Mouse (Mus musculus) c-Kit-negative CD71-positive TER-119-positive erythroid progenitor cells, embryonic 14.5 days (primary cell): ENCODE measurements around the gene Chrm3.

Experiments
- DNase-seq: peaks from one replicate; pipeline ENCODE4 v3.0.0-alpha.2; 2013; ENCODE audit warnings: low read depth, low spot score

Gene Chrm3

GRCm38 (mm10) chr13:10071165-10071564, 289.5 kb downstream of the Chrm3 start:
- DNase-seq, result no peak

DNA sequence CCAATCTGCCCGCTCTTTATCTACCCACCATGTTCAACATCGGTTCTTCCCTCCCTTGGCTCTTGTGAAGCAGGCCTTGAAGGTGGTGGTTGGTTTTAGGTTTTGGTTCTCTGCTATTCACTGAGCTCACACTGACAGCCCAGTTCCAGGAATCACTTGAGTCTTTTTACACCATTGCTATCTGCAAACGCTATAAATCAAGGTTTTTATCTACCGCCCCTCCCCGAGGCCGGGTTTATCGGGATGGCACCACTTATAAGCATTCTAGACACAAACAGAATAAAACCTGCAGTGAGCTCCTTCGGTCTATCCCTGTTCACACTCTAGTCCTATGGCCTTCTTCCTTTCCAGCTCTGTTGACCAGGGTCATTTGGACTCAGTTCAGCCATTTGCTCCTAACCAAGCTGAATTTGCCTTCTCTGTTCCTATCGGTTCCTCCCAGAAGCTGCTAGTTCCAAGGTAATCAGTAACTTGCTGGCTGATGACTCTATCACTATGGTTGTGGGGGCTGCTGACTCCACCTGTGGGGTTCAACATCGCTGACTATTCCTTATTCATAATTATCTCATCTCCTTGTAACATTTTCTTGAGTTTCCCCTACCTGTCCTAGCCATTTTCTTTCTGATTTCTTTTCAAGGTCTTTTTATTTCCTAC, 291.6 kb downstream of the Chrm3 start:
- no peak for DNase-seq

DNA sequence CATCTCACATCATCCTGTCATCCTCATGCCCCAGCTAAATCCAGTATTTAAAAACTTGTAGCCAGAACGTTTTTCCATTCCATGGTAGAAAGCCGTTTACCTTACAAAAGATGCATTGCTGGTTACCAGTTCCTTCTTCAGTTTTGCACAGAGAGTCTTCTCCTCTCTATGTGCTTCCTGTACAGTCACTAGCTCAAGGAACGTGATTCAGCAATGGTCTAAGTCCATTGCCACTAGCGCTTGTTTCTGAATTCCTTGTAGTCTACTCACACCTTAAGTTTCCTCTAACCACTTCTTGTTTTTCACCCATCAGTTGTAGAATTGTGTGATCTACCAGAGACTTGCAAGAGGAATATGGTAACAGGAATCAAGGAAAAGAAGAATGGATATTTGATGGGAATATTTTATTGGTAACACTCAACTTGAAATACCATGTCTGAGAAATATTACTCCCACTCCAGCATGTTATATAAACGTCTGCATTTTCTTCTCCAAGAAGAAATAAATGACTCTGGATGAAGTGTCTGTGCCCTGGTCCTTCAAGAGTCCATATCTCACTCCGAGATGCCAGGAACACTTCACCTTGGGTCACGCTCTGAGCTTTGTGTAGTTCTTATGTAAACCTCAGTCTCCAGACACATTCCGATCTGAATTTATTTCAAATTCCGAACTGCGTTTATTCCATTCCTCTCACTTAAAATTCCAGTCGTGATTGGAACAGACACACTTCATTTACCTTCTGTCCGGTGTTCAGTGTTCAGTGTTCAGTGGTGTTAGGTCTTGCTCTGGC, 293.6 kb downstream of the Chrm3 start:
- no peak for DNase-seq

GRCm38 (mm10) chr13:10065776-10066175, 294.9 kb downstream of the Chrm3 start:
- no peak for DNase-seq

GRCm38 (mm10) chr13:10062681-10063080, 298.0 kb downstream of the Chrm3 start:
- no peak for DNase-seq

- DNase-seq, result no peak
Observed at GRCm38 (mm10) chr13:10058993-10059392, 301.7 kb downstream of the Chrm3 start.

GRCm38 (mm10) chr13:10057644-10058198, 302.9 kb downstream of the Chrm3 start:
- no peak for DNase-seq

- DNase-seq, result no peak
Observed at GRCm38 (mm10) chr13:10054086-10054485, 306.6 kb downstream of the Chrm3 start.

GRCm38 (mm10) chr13:10053301-10053889, 307.3 kb downstream of the Chrm3 start:
- no peak for DNase-seq

DNA sequence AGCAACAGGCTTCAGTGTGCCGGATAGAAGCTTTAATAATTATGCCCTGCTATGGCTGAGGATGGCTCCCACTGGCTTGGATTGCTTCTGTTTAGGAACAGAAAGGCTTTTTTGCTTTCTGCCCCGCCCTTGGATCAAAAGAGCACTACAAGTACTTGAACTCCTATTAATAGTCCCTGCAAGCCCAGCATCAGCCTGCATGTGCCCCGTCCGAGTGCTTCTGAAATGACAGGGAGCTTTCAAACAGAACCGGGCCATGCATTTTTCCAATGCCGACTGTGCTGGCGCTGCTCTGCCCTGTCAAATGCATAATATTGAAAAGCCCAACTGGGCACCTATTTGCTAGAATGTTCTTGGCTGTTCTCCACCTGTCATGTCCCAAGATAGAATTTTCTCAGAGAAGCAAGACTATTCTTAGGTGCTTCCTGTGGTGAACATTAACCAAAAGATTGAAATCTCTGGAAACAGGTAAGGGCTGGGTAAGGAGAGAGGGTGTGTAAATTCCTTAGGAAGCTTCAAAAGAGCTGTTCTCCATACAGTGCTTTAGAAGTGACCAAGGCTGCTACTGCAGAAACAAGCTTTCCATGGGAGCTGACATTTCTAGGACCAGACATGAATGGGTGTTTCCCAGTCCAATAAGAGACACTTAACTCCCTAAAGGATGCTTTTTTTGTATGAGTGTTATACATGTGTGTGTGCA, 314.8 kb downstream of the Chrm3 start:
- DNase-seq, result no peak

- no peak for DNase-seq
Observed at GRCm38 (mm10) chr13:10044084-10044483, 316.6 kb downstream of the Chrm3 start.

DNA sequence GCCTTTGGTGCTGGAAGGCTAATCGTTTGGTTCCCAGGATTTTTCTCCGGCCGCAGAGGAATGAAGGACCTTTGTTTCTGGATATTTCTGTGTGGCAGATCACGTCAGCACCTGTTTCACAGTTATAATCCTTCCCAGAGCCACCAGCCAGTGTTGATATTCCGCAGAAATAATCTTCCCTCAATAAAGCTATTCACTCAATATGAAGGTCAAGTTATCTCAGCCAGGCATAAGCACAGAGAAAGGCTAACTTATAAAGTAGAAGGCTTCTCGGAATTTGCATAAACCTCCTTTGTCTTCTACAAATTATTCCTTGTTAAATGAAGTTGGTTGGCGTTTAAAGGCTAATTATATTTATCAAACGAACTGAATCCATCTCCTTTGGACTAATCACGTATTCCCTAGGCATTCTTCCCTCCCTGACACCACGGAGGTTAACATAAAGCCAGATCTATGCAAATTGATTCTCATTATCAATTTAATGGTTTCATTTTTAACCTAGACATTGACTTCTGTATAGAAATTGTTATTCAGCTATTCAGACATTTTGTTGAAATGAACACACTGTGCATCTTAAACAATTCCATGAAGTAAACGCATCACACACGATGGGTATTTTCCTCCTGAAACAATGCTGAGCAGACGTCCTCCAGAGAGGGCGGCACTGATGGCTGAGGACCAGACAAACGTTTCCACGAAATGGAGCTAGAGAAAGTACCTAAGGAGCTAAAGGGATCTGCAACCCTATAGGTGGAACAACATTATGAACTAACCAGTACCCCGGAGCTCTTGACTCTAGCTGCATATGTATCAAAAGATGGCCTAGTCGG, 326.9 kb downstream of the Chrm3 start:
- DNase-seq, result no peak

GRCm38 (mm10) chr13:10031547-10031946, 329.1 kb downstream of the Chrm3 start:
- DNase-seq, result no peak

DNA sequence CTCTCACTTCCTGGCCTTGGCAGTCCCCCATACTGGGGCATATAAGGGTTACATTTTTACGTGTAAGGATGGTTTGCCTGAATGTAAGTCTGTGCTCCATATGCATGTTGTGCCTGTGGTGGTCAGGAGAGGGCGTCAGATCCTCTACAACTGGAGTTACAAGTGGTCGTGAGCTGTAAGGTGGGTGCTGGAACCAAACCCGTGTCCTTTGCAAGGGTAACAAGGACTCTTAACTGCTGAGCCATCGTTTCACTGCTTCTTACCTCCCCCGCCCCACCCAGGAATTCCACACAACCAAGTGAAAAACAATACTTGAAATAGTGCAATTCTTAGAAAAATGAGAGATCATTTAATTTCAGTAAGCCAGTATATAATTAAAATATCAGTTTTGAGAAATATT, 330.7 kb downstream of the Chrm3 start:
- DNase-seq, result no peak

GRCm38 (mm10) chr13:10025134-10025533, 335.5 kb downstream of the Chrm3 start:
- DNase-seq, result no peak

GRCm38 (mm10) chr13:10023112-10023511, 337.5 kb downstream of the Chrm3 start:
- DNase-seq, result no peak

- DNase-seq, result no peak
Observed at GRCm38 (mm10) chr13:10019252-10019651, 341.4 kb downstream of the Chrm3 start.

DNA sequence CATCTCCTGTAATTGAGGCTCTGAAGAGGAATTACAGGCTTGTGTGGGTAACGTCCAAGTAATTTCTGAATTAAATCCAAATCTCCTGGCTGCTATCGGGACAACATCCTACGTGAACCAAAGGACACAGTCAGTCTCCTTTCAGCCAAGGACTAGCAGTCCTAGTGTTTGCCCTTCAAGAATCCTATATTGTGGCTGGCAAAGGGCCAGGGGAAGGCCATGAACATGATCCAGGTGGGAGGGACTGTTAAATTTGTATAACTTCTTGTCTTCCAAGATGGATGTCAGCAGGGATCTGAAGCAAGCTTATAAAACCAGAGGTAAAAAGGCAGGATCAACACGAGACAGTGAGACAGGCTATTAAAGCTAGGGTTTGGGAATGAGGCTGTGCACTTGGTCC, 357.7 kb downstream of the Chrm3 start:
- DNase-seq, result no peak

DNA sequence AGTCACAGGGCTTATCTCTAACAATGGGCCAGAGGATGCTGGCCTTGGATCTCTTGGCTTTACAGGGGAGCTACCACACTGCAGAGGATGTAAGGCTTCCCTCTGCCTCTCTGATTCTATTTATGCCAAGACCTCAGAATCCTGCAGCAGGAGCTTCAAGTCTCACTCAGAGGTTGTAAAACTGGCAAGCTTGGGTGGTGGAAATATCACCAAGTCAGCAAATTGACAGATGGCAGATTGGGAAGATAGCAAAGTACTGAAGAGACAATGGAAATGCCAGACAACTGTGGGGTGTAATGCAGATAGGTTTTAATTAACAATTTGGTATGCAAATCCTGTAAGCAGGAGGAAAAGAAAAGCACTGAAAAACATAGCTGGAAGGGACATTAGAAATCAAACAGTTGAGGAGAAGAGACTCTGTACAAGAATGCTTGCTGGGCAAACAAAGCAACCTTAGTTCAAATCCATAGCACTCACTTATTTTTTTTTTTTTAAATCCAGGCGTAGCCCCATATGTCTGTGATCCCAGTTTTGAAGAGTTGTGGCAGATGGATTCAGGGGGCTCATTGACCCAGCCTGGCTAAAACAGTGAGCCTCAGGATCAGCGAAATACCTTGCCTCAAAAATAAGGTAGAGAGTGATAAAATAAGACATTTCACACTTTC, 362.9 kb downstream of the Chrm3 start:
- DNase-seq, result no peak

GRCm38 (mm10) chr13:9995852-9996251, 364.8 kb downstream of the Chrm3 start:
- no peak for DNase-seq
